Mouse (Mus musculus) testis, adult 2 months (tissue): Measurements from ENCODE around the gene Slamf6.

Source experiments
- CTCF ChIP-seq: fragments of 200-500 bp; IDR thresholded peaks from 2 replicates; pipeline ENCODE4 v1.5.1; 2012; ENCODE audit warnings: low read depth, mild to moderate bottlenecking, inconsistent platforms, low read length, moderate library complexity; ENCODE audit not compliant: control insufficient read depth, insufficient read depth, insufficient replicate concordance
- POLR2A ChIP-seq: fragments of 200-500 bp; IDR thresholded peaks from 2 replicates; pipeline ENCODE4 v1.6.1; 2012; ENCODE audit warnings: low read depth, mild to moderate bottlenecking, inconsistent platforms, low read length, moderate library complexity; ENCODE audit not compliant: control insufficient read depth

DNA sequence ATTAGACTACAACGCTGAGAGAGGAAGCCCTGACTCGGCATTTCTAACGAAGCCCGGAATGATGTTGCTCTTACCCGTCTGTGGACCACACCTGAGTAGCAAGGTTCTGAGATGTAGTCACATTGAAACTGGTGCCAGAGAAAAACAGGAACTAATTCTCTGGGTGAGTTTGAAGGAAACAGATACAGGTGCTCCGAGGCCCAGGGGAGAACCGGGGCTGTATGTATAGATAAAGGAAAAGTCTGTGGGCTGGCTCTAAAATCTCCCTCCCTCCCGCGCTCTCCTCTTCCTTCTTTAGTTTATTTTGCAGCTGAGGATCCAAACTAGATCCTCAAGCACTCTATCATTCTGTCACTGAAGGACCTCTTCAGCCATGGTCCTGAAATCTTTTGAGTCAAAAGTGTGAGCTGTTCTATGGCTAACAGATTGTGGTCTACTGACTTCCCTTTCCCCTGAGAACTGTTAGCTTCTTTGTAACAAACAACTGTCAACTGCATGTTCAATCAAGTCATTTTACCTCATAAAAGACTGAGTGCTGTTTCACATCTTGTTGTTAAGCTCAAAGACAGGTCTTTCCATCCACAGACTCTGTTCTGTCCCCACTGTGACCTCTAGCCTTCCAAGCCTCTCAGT lies 3.8 kb downstream of the Slamf6 start:
- TF ChIP-seq CTCF (no peak), POLR2A (no peak)
